Mouse (Mus musculus) megakaryocyte, embryonic 14.5 days (primary cell): ENCODE results near the gene Cxcl5.

Source experiments
- FLI1 ChIP-seq: IDR thresholded peaks from 2 replicates; pipeline ENCODE4 v1.6.1; 2012; ENCODE audit warnings: low read length, inconsistent platforms, mixed read lengths
- GATA1 ChIP-seq: IDR thresholded peaks from 3 replicates; pipeline ENCODE4 v1.6.1; 2012; ENCODE audit warnings: mixed read lengths, low read length, inconsistent platforms, borderline replicate concordance

GRCm38 (mm10) chr5:90778856-90779255 lies 19.7 kb downstream of the Cxcl5 start:
- no peak for TF ChIP-seq GATA1
- TF ChIP-seq FLI1: no peak
